Mouse (Mus musculus): ENCODE data around the gene Lrp4. TPM values are rescaled to one million over a fixed set of nuclear protein-coding genes. Genes with fewer than 3 reads are reported as not detected.

Lrp4 gene
- polyA plus RNA-seq, 1 experiment from 2014 or later = 18.9 TPM

DNA sequence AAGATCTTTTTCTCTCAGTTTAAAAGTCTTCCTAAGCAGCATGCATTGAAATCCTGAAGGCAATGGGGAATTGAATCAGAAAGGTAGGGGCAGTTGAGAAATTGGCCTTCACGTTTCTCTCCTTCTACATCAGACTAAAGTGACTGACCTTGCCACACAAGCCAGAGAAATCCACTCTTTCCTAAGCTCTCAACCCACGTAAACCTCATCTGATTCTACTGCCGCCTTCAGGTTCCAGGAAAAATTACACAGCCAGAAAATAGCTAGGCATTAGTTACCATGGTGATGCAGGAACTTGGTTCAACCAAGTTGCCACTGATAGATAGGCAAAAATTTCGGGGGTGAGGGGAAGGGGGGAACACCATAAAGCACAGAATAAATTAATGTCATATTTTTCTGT is 1.5 kb upstream of the Lrp4 start:
- Histone ChIP-seq H3K9me3 (ENCODE audit: low read length) (no peaks in the 10 kb centered on the region), H3K4me3 (ENCODE audit: low read depth, low read length) (no peak overlapping the region), H3K36me3 (ENCODE audit: insufficient read depth, low read length) (no peaks in the 10 kb centered on the region), H3K27me3 (replicated peaks; ENCODE audit: insufficient read depth, low read length) (no peaks in the 10 kb centered on the region), H3K9ac (replicated peaks; ENCODE audit: low read depth) (no peak overlapping the region), H3K4me1 (ENCODE audit: insufficient read depth, low read depth, low read length) (peaks cover 3% of the 10 kb centered on the region; the same call in 1 of the 2 replicates), H3K4me2 (replicated peaks; ENCODE audit: low read depth, low read length) (no peak overlapping the region), H3K27ac (ENCODE audit: low read length) (no peak overlapping the region)
- WGBS = 1% methylated on average over 4 of the region's 4 CpGs
- TF ChIP-seq CTCF (IDR thresholded peaks at IDR 0.05) (peak; percentile 87), EP300 (IDR thresholded peaks at IDR 0.05) (no peak)
- ATAC-seq (no peak), DNase-seq (ENCODE audit: low spot score) (peak; percentile 88)

DNA sequence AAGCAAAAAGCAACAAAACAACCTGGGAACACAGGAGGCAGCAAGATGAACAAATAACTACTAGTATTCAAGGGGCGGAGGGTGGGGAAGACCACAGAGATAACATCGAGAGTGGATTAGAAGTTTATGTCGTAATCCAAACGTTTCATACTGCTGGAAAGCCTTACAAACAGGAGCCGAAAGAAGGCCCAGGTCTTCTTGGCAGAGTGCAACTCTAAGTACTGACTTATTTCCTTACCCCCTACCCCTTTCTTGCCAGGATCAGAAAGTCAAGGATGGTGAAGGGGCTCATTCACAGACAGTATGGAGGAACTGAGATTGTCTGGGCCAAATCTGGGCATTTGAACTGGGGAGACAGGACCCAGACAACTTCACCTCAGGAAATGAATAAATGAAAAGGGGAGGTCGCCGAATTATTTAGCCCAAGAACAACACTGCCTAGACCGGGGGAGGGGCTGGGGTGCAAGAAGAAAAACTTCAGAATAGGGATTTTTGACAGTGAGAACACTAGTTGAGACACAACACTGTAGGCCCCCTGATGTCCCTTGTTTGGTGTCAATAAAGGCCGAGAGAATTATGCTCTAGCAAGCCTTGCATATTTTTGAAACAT is 715 bp upstream of the Lrp4 start:
- WGBS = 37% methylated on average over 9 of the region's 9 CpGs
- Histone ChIP-seq H3K36me3 (ENCODE audit: insufficient read depth, low read length) (no peaks in the 10 kb centered on the region), H3K4me1 (ENCODE audit: insufficient read depth, low read depth, low read length) (peaks cover 10% of the 10 kb centered on the region), H3K9ac (replicated peaks; ENCODE audit: low read depth) (peak overlapping the region; percentile 88; the same call in 1 of the 2 replicates), H3K27ac (ENCODE audit: low read length) (peak overlapping the region; percentile 97), H3K9me3 (ENCODE audit: low read length) (no peaks in the 10 kb centered on the region), H3K4me2 (replicated peaks; ENCODE audit: low read depth, low read length) (peak overlapping the region; percentile 88), H3K4me3 (ENCODE audit: low read depth, low read length) (peak overlapping the region; percentile 86), H3K27me3 (replicated peaks; ENCODE audit: insufficient read depth, low read length) (no peaks in the 10 kb centered on the region)
- TF ChIP-seq EP300 (IDR thresholded peaks at IDR 0.05) (no peak), CTCF (IDR thresholded peaks at IDR 0.05) (no peak)
- ATAC-seq (no peak), DNase-seq (ENCODE audit: low spot score) (no peak)

DNA sequence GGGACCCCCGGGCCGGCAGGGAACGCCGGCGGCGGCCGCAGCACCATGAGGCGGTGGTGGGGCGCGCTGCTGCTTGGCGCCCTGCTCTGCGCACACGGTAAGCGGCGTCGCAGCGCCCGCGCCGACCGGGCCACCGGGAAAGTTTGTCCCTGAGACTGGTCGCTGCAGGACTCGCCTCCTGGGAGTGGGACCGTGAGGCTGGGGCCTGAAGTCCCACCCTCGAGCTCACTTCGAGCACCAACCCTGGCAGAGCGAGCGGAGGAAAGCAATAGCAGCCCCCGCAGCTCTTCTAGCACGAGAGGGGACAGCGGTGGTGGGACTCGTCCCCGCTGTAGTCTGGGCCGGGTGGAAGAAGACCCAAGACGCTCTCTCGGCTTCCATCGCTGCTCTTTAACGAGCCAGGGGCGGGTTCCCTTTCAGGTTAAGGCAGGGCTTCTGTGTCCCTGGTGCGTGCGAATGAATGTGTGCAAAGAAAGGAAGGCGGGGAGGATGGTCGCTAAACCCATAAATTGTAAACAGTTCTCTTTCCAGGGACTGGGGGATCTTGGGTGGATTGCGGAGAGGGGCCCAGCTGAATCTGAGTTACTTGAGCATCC is 443 bp downstream of the Lrp4 start:
- TF ChIP-seq CTCF (IDR thresholded peaks at IDR 0.05) = no peak
- no peak for TF ChIP-seq EP300 (IDR thresholded peaks at IDR 0.05)
- peak; percentile 39 for DNase-seq (ENCODE audit: low spot score)

DNA sequence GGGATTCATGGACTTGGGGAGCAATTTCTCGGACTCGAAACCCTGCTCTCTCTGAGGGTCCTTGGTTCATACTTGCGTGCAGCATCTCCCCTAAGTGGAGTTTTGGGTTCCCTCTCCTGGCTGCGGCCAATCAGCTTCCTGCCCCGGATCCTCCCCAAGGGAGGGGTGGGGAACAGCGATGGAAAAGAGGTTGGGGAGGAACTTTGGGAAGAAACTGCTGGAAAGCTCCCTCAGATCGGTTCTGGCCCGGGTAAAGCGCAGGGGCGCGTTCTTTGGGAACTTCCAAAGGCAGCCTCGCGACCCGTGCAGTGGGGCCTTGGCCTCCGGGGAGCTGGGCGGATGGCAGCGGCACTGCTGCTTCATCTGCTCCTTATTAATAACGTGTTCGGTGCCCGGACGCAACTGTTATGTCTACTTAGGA is 951 bp downstream of the Lrp4 start:
- peaks cover 23% of the 10 kb centered on the region for H3K4me1 ChIP-seq (ENCODE audit: insufficient read depth, low read depth, low read length)
- TF ChIP-seq CTCF (IDR thresholded peaks at IDR 0.05) = no peak
- peak overlapping the region; percentile 88 for H3K4me2 ChIP-seq (replicated peaks; ENCODE audit: low read depth, low read length)
- peak; percentile 12 for ATAC-seq
- H3K9me3 ChIP-seq (ENCODE audit: low read length) = no peaks in the 10 kb centered on the region
- peak; percentile 64 for DNase-seq (ENCODE audit: low spot score)
- H3K36me3 ChIP-seq (ENCODE audit: insufficient read depth, low read length) = no peaks in the 10 kb centered on the region
- WGBS = under 1% methylated on average over 21 of the region's 21 CpGs
- peak overlapping the region; percentile 86 for H3K4me3 ChIP-seq (ENCODE audit: low read depth, low read length)
- H3K9ac ChIP-seq (replicated peaks; ENCODE audit: low read depth) = peak overlapping the region; percentile 88
- H3K27ac ChIP-seq (ENCODE audit: low read length) = peak overlapping the region; percentile 97
- no peaks in the 10 kb centered on the region for H3K27me3 ChIP-seq (replicated peaks; ENCODE audit: insufficient read depth, low read length)

More for the DNA sequence above, 443 bp downstream of the Lrp4 start:
- Histone ChIP-seq H3K27me3 (replicated peaks; ENCODE audit: insufficient read depth, low read length) (no peaks in the 10 kb centered on the region), H3K4me2 (replicated peaks; ENCODE audit: low read depth, low read length) (peak overlapping the region; percentile 88), H3K27ac (ENCODE audit: low read length) (peak overlapping the region; percentile 97), H3K4me1 (ENCODE audit: insufficient read depth, low read depth, low read length) (peaks cover 21% of the 10 kb centered on the region), H3K9me3 (ENCODE audit: low read length) (no peaks in the 10 kb centered on the region), H3K4me3 (ENCODE audit: low read depth, low read length) (peak overlapping the region; percentile 86), H3K9ac (replicated peaks; ENCODE audit: low read depth) (peak overlapping the region; percentile 88), H3K36me3 (ENCODE audit: insufficient read depth, low read length) (no peaks in the 10 kb centered on the region)
- WGBS = 4% methylated on average over 42 of the region's 45 CpGs
- peak; percentile 52 for ATAC-seq

DNA sequence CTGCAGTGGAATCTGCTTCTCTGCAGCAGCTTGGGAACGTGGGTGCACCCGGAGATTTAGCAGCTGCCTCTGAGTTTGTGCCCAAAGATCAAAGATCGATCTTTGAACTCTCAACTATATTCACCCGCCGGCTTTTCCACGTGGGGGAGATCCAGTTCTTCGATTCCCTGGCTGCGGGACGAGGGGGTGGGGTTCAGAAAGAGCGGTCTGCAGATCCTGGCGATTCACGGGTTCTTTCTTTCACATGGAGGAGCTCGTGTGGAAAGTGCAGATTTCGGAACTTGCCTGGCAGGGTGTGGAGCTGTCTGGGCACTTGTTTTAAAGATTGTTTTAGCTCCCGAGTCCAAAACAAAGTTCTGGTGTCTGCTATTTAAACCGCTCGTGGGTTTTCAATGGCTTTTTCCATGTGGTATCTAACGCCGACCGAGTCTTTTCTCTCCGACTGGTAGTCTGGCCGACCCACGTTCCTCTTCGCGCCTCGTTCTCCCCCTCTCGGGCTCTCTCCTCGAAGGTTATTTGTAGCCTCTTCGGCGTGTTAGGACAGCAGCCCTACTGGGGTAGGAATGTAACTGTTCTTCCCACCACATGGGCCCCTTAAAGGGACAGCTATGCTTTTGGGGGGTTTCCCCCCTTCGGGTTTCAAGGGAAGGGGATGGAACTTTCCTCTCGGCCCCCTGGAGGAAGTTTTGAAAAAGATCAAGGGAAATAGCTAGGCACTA is 1.5 kb downstream of the Lrp4 start:
- H3K4me1 ChIP-seq (ENCODE audit: insufficient read depth, low read depth, low read length) = peaks cover 23% of the 10 kb centered on the region
- peak overlapping the region; percentile 88 for H3K9ac ChIP-seq (replicated peaks; ENCODE audit: low read depth)
- peak overlapping the region; percentile 97 for H3K27ac ChIP-seq (ENCODE audit: low read length)
- no peaks in the 10 kb centered on the region for H3K27me3 ChIP-seq (replicated peaks; ENCODE audit: insufficient read depth, low read length)
- peak overlapping the region; percentile 88 for H3K4me2 ChIP-seq (replicated peaks; ENCODE audit: low read depth, low read length)
- no peaks in the 10 kb centered on the region for H3K36me3 ChIP-seq (ENCODE audit: insufficient read depth, low read length)
- DNase-seq (ENCODE audit: low spot score) (peak; percentile 77), ATAC-seq (peak; percentile 25)
- WGBS = under 1% methylated on average over 32 of the region's 32 CpGs
- H3K4me3 ChIP-seq (ENCODE audit: low read depth, low read length) = peak overlapping the region; percentile 86
- H3K9me3 ChIP-seq (ENCODE audit: low read length) = no peaks in the 10 kb centered on the region
- TF ChIP-seq EP300 (IDR thresholded peaks at IDR 0.05) (no peak), CTCF (IDR thresholded peaks at IDR 0.05) (peak; percentile 50)

DNA sequence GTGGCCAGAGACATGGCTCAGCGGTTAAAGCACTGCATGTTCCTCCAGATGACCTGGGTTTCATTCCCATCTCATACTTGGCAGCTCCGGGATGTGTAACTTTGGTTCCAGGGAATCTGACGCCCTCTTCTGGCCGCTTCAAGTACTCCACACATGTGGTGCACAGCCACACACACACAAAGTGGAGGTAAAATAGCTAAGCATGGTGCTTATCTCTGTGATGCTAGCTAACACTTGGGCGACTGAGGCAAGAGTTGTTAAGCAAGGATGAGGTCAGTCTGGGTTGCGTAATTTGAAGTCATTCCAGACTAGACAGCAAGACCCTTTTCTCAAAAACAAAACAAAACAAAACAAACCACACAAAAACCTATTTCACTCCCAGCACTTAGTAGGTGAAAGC is 2.8 kb downstream of the Lrp4 start:
- TF ChIP-seq EP300 (IDR thresholded peaks at IDR 0.05) (no peak), CTCF (IDR thresholded peaks at IDR 0.05) (peak; percentile 57)

More for the DNA sequence above, 2.8 kb downstream of the Lrp4 start:
- Histone ChIP-seq H3K9me3 (ENCODE audit: low read length) (no peaks in the 10 kb centered on the region), H3K36me3 (ENCODE audit: insufficient read depth, low read length) (no peaks in the 10 kb centered on the region), H3K27me3 (replicated peaks; ENCODE audit: insufficient read depth, low read length) (no peaks in the 10 kb centered on the region), H3K27ac (ENCODE audit: low read length) (peak overlapping the region; percentile 97; the same call in 1 of the 2 replicates), H3K9ac (replicated peaks; ENCODE audit: low read depth) (no peak overlapping the region), H3K4me1 (ENCODE audit: insufficient read depth, low read depth, low read length) (peaks cover 23% of the 10 kb centered on the region), H3K4me2 (replicated peaks; ENCODE audit: low read depth, low read length) (peak overlapping the region; percentile 1; the same call in 1 of the 2 replicates), H3K4me3 (ENCODE audit: low read depth, low read length) (no peak overlapping the region; the same call in 1 of the 2 replicates)
- ATAC-seq (no peak), DNase-seq (ENCODE audit: low spot score) (peak; percentile 49)
- WGBS = 86% methylated on average over 6 of the region's 6 CpGs

Data from lung, postnatal 0 days (tissue).